Mouse (Mus musculus) adrenal gland, postnatal 36 days (tissue): ENCODE data around the gene D17H6S53E. TPM values are rescaled to one million over a fixed set of nuclear protein-coding genes. Genes with fewer than 3 reads are reported as not detected.

Source experiments
- DNase-seq, 2 experiments: peaks; one replicate each; pipeline ENCODE4 v3.0.0; 2021; ENCODE audit warnings: mixed read lengths in 1 of 2
- long read RNA-seq, 2 experiments: library from polyadenylated mRNA; stranded (forward); transcript quantifications; one replicate each; pipeline ENCODE4 v2.0.0; 2021; ENCODE audit warnings: borderline sequencing depth in 2 of 2
- total RNA-seq, 2 experiments: library from RNA; stranded (reverse); gene quantifications; 2 replicates each; pipeline ENCODE4 v1.2.3; 2021

Gene D17H6S53E
- 10 to 100 TPM; 25.0 to 29.5 TPM for total RNA-seq
- long read RNA-seq, experiment 1, transcript D17H6S53E-201 (3 exons, 2,142 nt) = major isoform, 6 of 15 reads
- long read RNA-seq, experiment 1, partial matches to known transcripts = 1 of 15 reads
- long read RNA-seq, experiment 1, other reads (novel, unspliced or antisense) = 6 of 15 reads
- long read RNA-seq, experiment 2, partial matches to known transcripts = 0 of 2 reads
- long read RNA-seq, experiment 2, other reads (novel, unspliced or antisense) = 1 of 2 reads

- DNase-seq = peak; percentile 83 to 91
These were observed at the start of gene D17H6S53E for GRCm38 (mm10) chr17:35126206-35126611. Gene D17H6S53E (plus strand): TSS chr17:35126373.

GRCm38 (mm10) chr17:35076507-35077176 lies 49.5 kb upstream of the D17H6S53E start, which contains the start of gene Ly6g6e:
Gene Ly6g6e (plus strand): TSS chr17:35076902.
- no peak for DNase-seq

GRCm38 (mm10) chr17:35077285-35077684 lies 48.9 kb upstream of the D17H6S53E start:
- no peak for DNase-seq

- peak; percentile 36 to 55 for DNase-seq
These were observed 48.4 kb upstream of the D17H6S53E start, which contains the start of gene Ly6g6d for GRCm38 (mm10) chr17:35077786-35078233. Gene Ly6g6d (minus strand): TSS chr17:35078065.

GRCm38 (mm10) chr17:35079778-35080177 lies 46.4 kb upstream of the D17H6S53E start:
- DNase-seq = no peak

GRCm38 (mm10) chr17:35080248-35080647 lies 45.9 kb upstream of the D17H6S53E start:
- DNase-seq = no peak

- no peak for DNase-seq
These were observed 45.5 kb upstream of the D17H6S53E start for GRCm38 (mm10) chr17:35080710-35081109.

- no peak for DNase-seq
These were observed 43.2 kb upstream of the D17H6S53E start for GRCm38 (mm10) chr17:35082841-35083576.

GRCm38 (mm10) chr17:35083929-35084497 lies 42.2 kb upstream of the D17H6S53E start:
- no peak for DNase-seq

GRCm38 (mm10) chr17:35085208-35085865 lies 40.8 kb upstream of the D17H6S53E start, which contains the start of gene Ly6g6f:
Gene Ly6g6f (minus strand): TSS chr17:35085610.
- no peak for DNase-seq

- no peak for DNase-seq
These were observed 38.0 kb upstream of the D17H6S53E start for GRCm38 (mm10) chr17:35088151-35088550.

- peak; percentile 95 to 96 for DNase-seq
These were observed 37.1 kb upstream of the D17H6S53E start, which contains the start of gene Abhd16a for GRCm38 (mm10) chr17:35088825-35089644. Gene Abhd16a (plus strand): TSS chr17:35089263.

GRCm38 (mm10) chr17:35090166-35090932 lies 35.8 kb upstream of the D17H6S53E start:
- DNase-seq = peak in 1 of 2 experiments; percentile 26

GRCm38 (mm10) chr17:35092403-35093198 lies 33.6 kb upstream of the D17H6S53E start:
- DNase-seq = no peak

- no peak for DNase-seq
These were observed 31.5 kb upstream of the D17H6S53E start for GRCm38 (mm10) chr17:35094475-35095365.

GRCm38 (mm10) chr17:35096597-35096996 lies 29.6 kb upstream of the D17H6S53E start:
- DNase-seq = no peak

- DNase-seq = peak in 1 of 2 experiments; percentile 31
These were observed 29.0 kb upstream of the D17H6S53E start for GRCm38 (mm10) chr17:35097164-35097655.
